Mouse (Mus musculus): ENCODE measurements around the gene Tbce.
A peak's percentile ranks its signal among the peaks of the same experiment; 100 is the strongest.
"Not testable (repeated sequence)": the region's sequence is repeated elsewhere in the genome, so short reads cannot be mapped to it uniquely, and the experiment has no call there.

Tbce gene

GRCm38 (mm10) chr13:14039292-14039965 is at the start of gene Tbce:
Tbce (minus strand) TSS chr13:14039638.
- DNase-seq (ENCODE audit: low spot score) = peak; percentile 80

GRCm38 (mm10) chr13:14088669-14089068 is 49.2 kb upstream of the Tbce start:
- DNase-seq (ENCODE audit: low spot score) = no peak

DNA sequence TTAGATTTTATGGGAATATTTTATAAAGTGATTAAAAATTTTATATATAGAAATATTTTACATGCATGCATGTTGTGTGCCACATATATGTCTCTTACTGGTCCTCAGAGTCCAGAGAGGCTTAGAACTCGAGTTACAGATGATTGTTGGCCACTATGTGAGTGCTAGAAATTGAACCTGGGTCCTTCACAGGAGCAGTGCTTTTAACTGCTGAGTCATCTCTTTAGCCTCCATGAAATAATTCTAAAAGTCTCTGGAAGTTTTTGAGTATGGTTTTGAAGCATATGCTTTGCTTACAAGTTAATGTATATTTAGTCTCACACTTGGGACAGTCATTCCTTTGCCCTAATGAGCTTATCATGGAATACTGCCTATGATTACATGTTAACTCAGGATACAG is 35.9 kb upstream of the Tbce start:
- DNase-seq (ENCODE audit: low spot score) = no peak

- no peak for DNase-seq (ENCODE audit: low spot score)
Observed at GRCm38 (mm10) chr13:14074371-14074770, 34.9 kb upstream of the Tbce start.

DNA sequence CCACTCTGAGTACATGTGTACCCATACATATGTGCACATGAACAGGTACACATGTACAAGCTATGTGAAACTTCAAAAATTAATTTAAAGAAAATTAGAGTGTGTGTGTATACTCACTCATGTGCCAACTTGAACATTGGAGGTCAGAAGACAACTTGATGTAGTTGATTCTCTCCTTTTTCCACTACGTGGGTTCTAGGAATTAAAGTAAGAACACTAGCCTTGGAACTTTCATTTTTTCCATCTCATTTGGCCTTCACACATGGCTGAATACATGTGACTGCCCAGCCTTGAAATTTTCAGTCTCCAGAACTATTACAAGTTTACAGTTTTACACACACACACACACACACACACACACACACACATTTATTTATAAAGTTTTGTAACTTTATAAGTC is 29.9 kb upstream of the Tbce start:
- no peak for DNase-seq (ENCODE audit: low spot score)

DNA sequence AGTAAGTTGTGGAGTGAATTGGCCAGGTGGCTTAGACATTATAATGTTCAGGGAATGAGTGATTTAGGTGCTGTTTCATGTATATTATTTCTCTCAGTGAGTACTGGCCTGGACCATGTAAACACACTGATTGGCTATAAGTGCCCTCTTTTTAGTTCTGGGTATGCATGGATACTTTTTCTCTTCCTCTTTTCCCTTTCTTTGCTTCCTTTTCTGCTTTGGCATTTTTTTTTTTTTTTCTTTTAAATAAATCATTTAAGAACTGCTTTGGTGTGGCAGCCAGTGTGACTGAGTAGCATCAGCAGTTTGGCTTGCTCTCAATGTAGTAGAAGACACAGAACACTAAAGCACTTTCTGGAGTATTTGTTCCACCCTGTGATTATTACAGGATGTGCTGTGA is 28.6 kb upstream of the Tbce start:
- no peak for DNase-seq (ENCODE audit: low spot score)

GRCm38 (mm10) chr13:14065701-14066100 is 26.3 kb upstream of the Tbce start:
- no peak for DNase-seq (ENCODE audit: low spot score)

GRCm38 (mm10) chr13:14065028-14065380 is 25.6 kb upstream of the Tbce start:
- no peak for DNase-seq (ENCODE audit: low spot score)

GRCm38 (mm10) chr13:14064341-14065027 is 25.0 kb upstream of the Tbce start:
- no peak for DNase-seq (ENCODE audit: low spot score)

- DNase-seq (ENCODE audit: low spot score) = no peak
Observed at GRCm38 (mm10) chr13:14063942-14064271, 24.5 kb upstream of the Tbce start.

DNA sequence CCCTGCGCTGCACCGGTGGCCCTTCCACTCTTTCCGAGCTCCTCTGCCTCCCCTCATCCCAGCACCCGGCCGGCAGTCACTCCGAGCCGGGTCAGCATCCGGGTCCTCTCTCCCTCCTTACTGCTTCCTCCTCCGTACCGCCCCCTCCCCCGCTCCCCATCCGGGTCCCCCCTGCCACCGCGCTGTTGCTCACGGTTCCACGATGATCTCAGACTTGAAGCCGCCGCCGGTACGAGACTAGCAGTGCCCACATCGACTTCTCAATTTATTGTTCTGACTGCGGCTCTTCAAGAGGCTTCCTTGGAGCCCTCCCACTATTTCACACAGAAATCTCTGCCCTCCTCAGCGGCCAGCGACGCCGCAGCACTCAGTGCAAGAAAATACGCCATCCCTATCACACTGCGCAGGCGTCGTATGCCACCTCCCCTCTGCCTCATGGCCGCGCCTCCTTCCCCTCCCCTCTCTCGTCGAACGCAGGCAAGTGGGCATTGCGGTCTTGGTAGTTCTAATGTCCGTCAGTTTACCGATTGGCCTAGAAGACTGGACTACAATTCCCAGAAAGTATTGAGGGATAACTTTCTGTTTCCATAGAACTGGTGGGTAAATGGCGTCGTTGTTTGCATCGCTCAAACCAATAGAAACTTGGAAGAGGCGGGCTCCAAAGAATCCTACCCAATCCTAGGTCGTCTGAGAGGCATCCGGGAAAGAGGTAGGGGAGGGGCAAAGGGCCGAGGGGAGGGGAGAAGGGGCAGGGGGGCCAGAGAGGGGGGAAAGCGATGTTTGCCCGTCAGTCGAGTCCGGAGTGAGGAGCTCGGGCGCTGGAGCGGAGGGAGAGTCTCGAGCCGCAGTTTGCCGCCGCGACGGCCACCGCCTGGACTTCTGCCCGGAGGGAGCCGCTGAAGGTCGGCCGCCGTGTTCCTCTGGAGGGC is 23.8 kb upstream of the Tbce start, which contains the start of the genes Arid4b and Ggps1:
Gene Arid4b, plus strand, starts transcription at position 220 of the 929 bp plus-strand sequence.
Gene Ggps1, minus strand, starts transcription at position 476 of the 929 bp plus-strand sequence.
- peak; percentile 98 for DNase-seq (ENCODE audit: low spot score)

GRCm38 (mm10) chr13:14062209-14063012 is 23.0 kb upstream of the Tbce start:
- DNase-seq (ENCODE audit: low spot score) = no peak

DNA sequence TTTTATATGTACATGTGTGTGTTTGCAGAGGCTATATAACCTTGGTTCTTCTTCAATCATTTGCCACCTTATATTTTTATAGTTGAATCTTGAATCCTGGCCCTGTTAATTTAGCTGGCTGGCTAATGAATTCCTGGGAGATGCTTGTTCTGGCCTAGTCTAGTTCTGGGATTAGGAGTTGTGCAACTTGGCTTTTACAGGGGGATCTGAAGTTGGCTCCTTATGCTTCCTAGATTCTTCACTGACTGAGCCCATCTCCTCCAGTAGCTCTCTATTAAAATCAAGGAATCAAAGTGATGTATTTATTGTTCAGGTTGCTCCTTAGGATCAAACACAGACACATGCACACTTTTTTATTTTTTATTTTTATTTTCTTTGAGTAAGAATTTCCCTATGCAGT is 20.1 kb upstream of the Tbce start:
- no peak for DNase-seq (ENCODE audit: low spot score)

DNA sequence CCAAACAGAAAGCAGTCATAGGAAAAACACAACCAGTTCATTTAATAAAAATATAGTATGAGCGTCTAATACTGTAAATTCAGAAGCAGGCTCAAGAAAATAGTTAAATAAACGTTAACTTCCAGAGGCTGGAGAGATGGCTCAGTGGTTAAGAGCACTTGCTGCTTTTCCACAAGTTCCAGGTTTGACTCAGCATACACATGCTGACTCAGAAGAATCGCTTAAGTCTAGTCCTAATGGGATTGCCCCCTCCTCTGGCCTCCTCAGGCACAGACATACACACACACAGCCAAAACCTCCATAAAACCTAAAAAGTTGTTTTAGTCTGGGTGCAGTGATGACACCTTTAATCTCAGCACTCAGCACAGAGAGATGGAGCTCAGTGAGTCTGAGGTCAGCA is 17.4 kb upstream of the Tbce start:
- no peak for DNase-seq (ENCODE audit: low spot score)

DNA sequence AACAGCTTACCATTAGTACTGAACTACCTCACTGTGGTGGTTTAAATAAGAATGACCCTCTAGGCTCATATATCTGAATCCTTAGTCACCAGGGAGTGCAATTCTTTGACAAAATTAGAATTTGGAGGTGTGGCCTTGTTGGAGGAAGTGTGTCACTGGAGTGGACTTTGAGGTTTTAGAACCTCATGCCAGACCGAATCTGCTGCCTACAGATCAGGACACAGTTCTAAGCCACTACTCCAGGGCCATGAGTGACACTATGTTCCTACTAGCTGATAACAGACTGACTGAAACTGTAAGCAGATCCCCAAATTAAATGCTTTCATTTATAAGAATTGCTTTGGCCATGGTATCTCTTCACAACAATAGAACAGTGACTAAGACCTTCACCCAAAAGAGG is 10.4 kb upstream of the Tbce start:
- DNase-seq (ENCODE audit: low spot score) = no peak

DNA sequence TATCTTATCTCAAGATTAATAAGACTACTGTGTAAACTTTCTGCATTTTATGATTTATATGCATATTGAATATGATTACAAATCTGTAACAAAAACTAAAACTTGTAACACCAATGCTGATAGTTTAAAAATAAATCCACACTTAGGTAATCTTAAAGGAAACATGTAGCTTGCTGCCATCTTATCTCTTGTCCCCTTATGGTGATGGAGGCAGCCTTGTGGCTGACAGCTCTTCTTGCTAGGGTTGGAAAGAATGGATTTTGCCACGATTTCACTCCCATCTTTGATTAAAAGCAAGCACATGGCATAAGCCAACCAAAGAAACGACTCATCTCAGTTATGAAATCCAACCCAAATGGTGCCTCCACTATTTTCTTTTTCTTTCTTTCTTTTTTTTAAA is 5.1 kb upstream of the Tbce start:
- DNase-seq (ENCODE audit: low spot score) = no peak

GRCm38 (mm10) chr13:14043851-14044250 is 4.4 kb upstream of the Tbce start:
- no peak for DNase-seq (ENCODE audit: low spot score)

- no peak for DNase-seq (ENCODE audit: low spot score)
Observed at GRCm38 (mm10) chr13:14040186-14040585, 748 bp upstream of the Tbce start.

DNA sequence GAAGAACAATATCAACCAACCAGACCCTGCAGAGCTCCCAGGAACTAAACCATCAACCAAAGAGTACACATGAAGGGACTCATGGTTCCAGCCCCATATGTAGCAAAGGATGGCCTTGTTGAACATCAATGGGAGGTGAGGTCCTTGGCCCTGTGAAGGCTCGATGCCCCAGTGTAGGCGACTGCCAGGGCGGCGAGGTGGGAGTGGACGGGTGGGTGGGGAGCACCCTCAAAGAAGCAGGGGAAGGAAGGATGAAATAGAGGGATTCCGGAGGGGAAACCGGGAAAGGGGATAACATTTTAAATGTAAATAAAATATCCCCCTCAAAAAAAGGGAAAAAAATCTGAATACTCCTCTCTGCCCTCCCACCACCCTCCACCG is 537 bp downstream of the Tbce start:
- no peak for DNase-seq (ENCODE audit: low spot score)

- no peak for DNase-seq (ENCODE audit: low spot score)
Observed at GRCm38 (mm10) chr13:14035875-14036630, 3.4 kb downstream of the Tbce start.

DNA sequence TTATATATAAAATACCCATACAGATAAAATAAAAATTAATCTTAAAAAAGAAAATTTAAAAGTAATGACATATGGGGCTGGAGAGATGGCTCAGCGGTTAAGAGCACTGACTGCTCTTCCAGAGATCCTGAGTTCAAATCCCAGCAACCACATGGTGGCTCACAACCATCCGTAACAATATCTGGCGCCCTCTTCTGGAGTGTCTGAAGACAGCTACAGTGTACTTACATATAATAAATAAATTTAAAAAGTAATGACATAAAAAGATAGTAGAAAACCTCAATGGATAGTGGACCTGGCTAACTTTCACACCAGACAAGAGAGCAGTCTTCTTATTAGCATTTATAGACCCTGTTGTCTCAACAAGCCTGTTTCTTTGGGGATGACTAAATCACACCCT is 4.1 kb downstream of the Tbce start:
- not testable (repeated sequence) for DNase-seq (ENCODE audit: low spot score)

- no peak for DNase-seq (ENCODE audit: low spot score)
Observed at GRCm38 (mm10) chr13:14034073-14034348, 5.4 kb downstream of the Tbce start.
